Mouse (Mus musculus) megakaryocyte, embryonic 14.5 days (primary cell): Measurements from ENCODE around the gene Cir1.

Experiments used
- FLI1 ChIP-seq: IDR thresholded peaks from 2 replicates; pipeline ENCODE4 v1.6.1; 2012; ENCODE audit warnings: low read length, inconsistent platforms, mixed read lengths
- GATA1 ChIP-seq: IDR thresholded peaks from 3 replicates; pipeline ENCODE4 v1.6.1; 2012; ENCODE audit warnings: mixed read lengths, low read length, inconsistent platforms, borderline replicate concordance

DNA sequence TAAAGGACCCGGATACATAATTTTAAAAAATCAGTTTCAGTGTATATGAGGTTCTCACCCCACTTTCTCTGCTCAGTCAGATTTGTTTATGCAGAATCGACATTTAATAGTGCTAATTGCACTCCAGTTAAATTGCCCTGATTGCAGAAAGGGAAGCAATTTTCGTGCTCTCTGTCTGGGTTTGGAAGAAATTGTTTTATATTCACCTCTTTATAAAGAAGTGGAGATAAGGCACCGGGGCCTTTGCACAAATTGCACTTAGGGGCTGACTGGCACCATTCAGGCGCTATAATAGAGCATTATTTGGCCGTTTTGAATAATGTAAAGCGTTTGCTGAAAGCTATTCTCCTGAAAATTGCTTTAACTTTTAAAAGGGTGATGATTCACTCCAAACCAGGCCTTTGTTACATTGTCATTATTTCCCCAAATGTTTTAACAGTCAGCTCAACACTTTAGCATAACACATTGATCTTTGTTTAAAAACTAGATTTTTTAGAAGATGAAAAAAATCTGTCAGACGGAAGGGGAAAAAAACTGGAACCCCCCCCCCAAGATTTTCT lies 43.6 kb downstream of the Cir1 start:
- TF ChIP-seq GATA1 (no peak), FLI1 (no peak)
